Mouse (Mus musculus) bone marrow macrophage, adult 2 months (primary cell): ENCODE measurements around the gene Gnpat.

Source experiments
- CTCF ChIP-seq: IDR thresholded peaks from 2 replicates; pipeline ENCODE4 v1.5.1; 2012; ENCODE audit warnings: low read depth, mild to moderate bottlenecking, low read length, moderate library complexity
- POLR2A ChIP-seq: IDR thresholded peaks from 2 replicates; pipeline ENCODE4 v1.6.1; 2012; ENCODE audit warnings: mild to moderate bottlenecking, low read depth, low read length, borderline replicate concordance

- TF ChIP-seq CTCF (no peak), POLR2A (no peak)
These were observed 25.6 kb downstream of the Gnpat start for GRCm38 (mm10) chr8:124888385-124888784.
